Mouse (Mus musculus): Measurements from ENCODE around the gene Sept4.

The Sept4 gene

GRCm38 (mm10) chr11:87578963-87579601 is 10.4 kb downstream of the Sept4 start:
- peak; percentile 51 for DNase-seq (ENCODE audit: low read depth)

DNA sequence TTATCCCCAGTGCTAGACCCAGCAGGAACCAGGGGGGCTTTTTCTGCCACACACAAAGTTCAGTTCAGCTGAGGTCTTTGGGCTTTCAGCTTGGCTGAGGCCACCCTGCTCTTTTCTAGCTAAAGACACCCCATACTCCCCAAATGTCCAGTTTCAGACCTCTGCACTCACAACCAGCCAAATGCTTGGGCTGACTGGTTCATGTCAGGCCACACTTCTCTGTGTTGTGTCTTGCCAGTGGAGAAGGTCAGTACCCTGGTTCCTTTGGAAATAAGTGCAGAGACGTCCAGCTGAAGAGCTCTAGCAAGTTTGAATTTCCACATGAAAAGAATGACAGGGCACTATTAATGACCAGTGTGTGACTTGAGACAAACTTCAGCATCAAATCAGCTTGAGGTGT is 11.0 kb downstream of the Sept4 start:
- DNase-seq (ENCODE audit: low read depth): no peak

DNA sequence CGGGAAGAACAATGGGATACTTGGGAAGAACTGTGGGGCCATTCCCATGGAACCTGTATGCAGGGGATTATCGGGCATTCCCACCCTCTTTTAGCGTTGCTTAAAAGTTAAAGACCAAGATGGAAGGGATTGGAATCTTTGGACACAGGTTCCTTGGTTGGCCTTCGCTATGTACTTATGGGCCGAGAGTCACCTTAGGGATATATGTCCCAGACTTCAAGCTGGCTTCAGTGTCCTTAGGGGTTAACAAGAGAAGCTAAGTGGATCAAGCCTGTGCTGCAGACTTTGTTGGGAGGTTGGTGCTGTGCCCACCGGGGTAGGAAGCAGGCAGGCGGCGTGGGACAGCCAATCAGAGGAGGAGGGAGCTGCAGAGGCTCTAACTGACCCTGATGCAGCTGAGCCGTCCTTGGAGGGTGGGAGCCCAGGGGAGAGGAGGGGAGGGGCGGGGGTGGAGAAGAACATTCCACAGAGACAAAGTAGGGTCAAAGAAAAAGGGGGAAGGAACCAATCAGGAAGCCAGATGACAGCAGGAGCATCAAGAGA is 11.9 kb downstream of the Sept4 start:
- DNase-seq (ENCODE audit: low read depth): no peak

DNA sequence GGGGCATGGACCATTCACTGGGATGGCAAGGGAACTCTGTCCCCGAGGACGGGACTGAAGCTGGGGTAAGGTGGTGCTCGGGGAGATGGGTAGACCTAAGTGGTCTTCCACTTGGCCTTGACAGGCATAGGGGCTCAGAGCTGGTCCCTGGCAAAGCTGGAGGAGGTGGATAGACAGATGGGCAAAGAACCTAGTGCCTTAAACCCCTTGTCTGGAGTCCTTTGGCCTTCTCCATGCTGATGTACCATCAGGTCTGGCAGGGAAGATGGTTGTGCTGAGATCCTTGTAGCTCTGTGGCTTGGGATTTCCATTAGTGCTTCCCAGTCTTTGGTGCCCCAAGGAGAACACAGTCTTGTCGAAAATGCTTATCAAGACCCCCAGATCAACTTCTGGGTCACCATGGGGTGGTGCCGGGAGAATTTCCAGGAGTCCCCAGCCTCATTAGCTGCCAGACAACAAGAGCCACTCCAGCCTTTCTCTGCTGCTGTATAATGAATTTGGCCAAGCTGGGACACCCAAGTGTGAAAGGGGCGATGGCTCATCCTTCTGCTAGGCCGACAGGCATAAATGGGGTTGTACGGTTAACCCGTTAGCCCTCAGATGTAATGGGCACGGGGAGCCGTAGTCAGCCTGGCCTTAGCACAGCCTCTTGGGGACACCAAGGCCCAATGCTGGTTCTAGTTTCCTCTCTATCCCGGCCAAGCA is 12.6 kb downstream of the Sept4 start:
- DNase-seq (ENCODE audit: low read depth): no peak

GRCm38 (mm10) chr11:87581933-87582710 is 13.4 kb downstream of the Sept4 start:
- no peak for DNase-seq (ENCODE audit: low read depth)

DNA sequence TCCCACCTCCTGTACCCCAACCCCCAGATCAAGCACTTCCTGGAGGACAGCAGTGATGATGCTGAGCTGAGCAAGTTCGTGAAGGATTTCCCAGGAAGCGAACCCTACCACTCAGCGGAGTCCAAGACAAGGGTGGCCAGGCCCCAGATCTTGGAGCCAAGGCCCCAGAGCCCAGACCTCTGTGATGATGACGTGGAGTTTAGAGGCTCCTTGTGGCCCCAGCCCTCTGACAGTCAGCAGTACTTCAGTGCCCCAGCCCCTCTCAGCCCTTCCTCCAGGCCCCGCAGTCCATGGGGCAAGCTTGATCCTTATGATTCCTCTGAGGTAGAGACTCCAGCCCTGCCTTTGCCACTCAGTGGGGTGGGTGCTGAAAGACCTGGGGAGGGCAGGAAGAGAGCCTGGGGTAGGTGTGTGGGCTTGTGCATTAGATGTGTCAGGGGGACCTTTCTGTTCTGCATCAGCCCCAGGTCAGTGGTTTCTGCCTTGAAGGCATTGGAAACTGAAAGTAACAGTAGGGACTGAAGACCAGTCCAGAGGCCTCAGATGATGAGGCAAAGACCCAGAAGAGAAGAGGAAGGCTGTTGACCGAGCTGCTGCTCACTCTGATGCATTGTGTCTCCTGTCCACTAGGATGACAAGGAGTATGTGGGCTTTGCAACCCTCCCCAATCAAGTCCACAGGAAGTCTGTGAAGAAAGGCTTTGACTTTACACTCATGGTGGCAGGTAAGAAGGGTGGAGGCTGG is 14.8 kb downstream of the Sept4 start:
- DNase-seq (ENCODE audit: low read depth): no peak

DNA sequence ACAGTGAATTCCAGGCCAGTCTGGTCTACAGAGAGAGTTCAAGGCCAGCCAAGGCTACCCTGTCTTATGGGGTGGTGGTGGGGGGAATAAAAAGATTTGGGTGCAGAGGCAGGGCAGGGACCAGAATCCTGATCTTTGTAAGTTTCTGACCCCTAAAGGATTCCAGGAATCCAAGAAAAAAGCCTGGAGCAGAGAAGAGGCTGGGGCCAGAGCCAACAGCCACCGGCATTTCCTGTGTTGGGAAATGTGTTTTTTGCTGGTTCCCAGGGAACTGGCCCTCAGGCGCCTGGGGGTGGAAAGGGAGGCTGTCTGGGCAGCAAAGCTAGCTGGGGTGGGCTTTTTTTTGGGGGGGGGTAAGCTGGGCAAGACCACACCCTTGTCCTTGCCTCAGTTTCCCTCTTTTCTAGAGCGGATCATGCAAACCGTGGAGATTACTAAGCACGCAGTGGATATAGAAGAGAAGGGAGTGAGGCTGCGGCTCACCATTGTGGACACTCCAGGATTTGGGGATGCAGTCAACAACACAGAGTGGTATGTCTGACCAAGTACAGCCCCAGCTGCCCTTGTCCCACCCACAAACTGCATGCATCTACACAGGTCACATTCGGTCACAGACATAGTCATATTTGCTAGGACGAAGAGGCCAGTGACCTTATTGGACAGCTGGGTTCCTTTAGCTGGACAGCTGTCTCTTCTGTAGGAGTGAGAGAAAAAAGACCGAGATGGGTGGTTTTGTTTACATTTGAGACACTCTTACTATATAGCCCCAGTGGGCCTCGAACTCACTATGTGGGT is 16.2 kb downstream of the Sept4 start:
- no peak for DNase-seq (ENCODE audit: low read depth)

DNA sequence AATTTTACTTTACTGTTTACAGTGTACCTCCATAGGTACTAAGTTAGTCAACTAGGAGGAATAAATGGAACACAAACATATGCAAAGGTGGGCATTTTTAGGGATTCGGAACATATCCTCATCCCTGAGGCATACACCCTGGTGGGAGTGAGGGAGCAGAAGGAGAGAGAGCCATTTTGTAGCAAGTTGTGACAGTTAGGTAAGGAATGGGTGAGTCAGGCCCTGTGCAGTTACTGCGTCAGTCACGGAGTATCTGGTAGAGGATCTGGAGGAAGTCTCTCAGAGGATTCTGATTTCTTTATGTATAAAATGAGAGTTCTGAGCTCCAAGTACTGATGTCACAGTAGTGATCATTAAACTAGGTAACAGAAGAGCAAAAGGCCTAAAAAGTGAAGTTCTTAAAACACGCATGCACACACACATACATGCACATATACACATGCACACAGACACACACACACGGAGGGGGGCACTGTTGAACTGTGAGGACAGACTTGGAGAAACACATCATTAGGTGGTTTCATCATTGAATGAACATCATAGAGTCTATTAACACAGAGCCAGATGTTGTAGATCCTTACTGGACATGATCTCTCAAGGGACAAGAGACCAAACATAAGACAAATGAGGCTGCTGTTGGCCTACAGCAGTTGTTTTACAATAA is 18.6 kb downstream of the Sept4 start:
- DNase-seq (ENCODE audit: low read depth): no peak

- DNase-seq (ENCODE audit: low read depth): no peak
Observed at GRCm38 (mm10) chr11:87589605-87590004, 20.9 kb downstream of the Sept4 start.

GRCm38 (mm10) chr11:87590841-87591525 is 22.3 kb downstream of the Sept4 start:
- DNase-seq (ENCODE audit: low read depth): peak; percentile 58

GRCm38 (mm10) chr11:87591526-87592353 is 23.0 kb downstream of the Sept4 start, which contains the start of gene Mtmr4:
Gene Mtmr4, plus strand, starts transcription at chr11:87592162.
- peak; percentile 99 for DNase-seq (ENCODE audit: low read depth)

- DNase-seq (ENCODE audit: low read depth): no peak
Observed at GRCm38 (mm10) chr11:87592354-87592695, 23.6 kb downstream of the Sept4 start.

GRCm38 (mm10) chr11:87592713-87593598 is 24.3 kb downstream of the Sept4 start:
- DNase-seq (ENCODE audit: low read depth): peak; percentile 21

GRCm38 (mm10) chr11:87595327-87595841 is 26.7 kb downstream of the Sept4 start:
- peak; percentile 71 for DNase-seq (ENCODE audit: low read depth)

- no peak for DNase-seq (ENCODE audit: low read depth)
Observed at GRCm38 (mm10) chr11:87595976-87596375, 27.3 kb downstream of the Sept4 start.

- no peak for DNase-seq (ENCODE audit: low read depth)
Observed at GRCm38 (mm10) chr11:87596492-87596891, 27.8 kb downstream of the Sept4 start.

- DNase-seq (ENCODE audit: low read depth): no peak
Observed at GRCm38 (mm10) chr11:87597061-87597460, 28.4 kb downstream of the Sept4 start.

All from naive thymus-derived CD4-positive, alpha-beta T cell, adult 2 months (primary cell).